Mouse (Mus musculus): ENCODE results near the gene Inf2. TPM values are rescaled to one million over a fixed set of nuclear protein-coding genes. Genes with fewer than 3 reads are reported as not detected.

Gene Inf2
- polyA plus RNA-seq, 2 experiments, result 6.9 to 27.5 TPM

DNA sequence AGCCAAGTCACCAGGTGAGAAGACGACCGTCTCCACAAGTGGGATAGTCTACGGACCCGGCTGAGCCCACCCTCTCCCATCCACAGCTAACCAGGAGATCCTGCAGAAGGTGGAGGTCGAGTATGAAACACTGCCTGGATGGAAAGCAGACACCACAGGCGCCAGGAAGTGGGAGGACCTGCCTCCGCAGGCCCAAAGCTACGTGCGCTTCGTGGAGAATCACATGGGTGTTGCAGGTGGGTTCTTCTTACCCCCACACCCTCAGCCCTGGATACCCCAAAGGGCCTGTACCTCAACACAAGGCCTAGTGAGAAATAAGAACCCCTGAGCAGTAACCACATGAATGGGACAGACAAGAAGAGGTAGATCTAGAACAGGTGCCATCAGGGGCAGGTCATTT lies 50.9 kb downstream of the Inf2 start:
- Histone ChIP-seq H3K27ac (replicated peaks; ENCODE audit: low read depth, low read length) (no peak overlapping the region), H3K9ac (ENCODE audit: low read depth, low read length, severe bottlenecking) (no peak overlapping the region), H3K4me2 (replicated peaks; ENCODE audit: low read depth, low read length, severe bottlenecking) (no peak overlapping the region), H3K27me3 (ENCODE audit: control insufficient read depth, insufficient read depth, low read length) (no peaks in the 10 kb centered on the region), H3K9me3 (ENCODE audit: control insufficient read depth, low read length) (no peaks in the 10 kb centered on the region), H3K4me1 (ENCODE audit: control insufficient read depth, insufficient read depth, low read length) (no peaks in the 10 kb centered on the region), H3K36me3 (ENCODE audit: control insufficient read depth, insufficient read depth, low read length) (no peaks in the 10 kb centered on the region), H3K4me3 (replicated peaks; ENCODE audit: low read length) (no peak overlapping the region)
- no peak for ATAC-seq (ENCODE audit: low FRiP score, low read depth)
- WGBS, result 81% methylated on average over 10 of the region's 10 CpGs
- no peak for DNase-seq (ENCODE audit: low spot score)
- TF ChIP-seq POLR2A (IDR thresholded peaks at IDR 0.05; ENCODE audit: borderline replicate concordance, extremely low read depth, insufficient read depth, insufficient read length), result no peak

DNA sequence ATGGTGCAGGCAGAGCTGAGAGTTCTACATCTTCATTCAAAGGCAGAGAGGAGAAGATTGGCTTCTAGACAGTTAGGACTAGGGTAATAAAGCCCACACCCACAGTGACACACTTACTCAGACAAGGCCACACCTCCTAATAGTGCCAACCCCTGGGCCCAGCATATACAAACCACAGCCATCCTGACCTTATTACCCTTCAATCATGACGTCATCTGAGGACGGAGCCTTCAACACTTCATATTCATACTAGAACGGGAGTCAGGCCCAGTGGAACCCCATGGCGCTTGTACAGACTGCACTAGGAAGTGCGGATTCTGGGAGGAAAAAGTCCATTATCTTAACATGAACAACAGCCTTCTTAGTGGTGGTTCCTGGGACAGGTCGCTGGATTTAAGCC lies 54.5 kb downstream of the Inf2 start:
- no peak for DNase-seq (ENCODE audit: low spot score)
- no peak overlapping the region for H3K4me2 ChIP-seq (replicated peaks; ENCODE audit: low read depth, low read length, severe bottlenecking)
- no peaks in the 10 kb centered on the region for H3K27me3 ChIP-seq (ENCODE audit: control insufficient read depth, insufficient read depth, low read length)
- no peak overlapping the region for H3K4me3 ChIP-seq (replicated peaks; ENCODE audit: low read length)
- no peaks in the 10 kb centered on the region for H3K9me3 ChIP-seq (ENCODE audit: control insufficient read depth, low read length)
- H3K27ac ChIP-seq (replicated peaks; ENCODE audit: low read depth, low read length), result no peak overlapping the region
- ATAC-seq (ENCODE audit: low FRiP score, low read depth), result no peak
- WGBS, result 94% methylated on average over 6 of the region's 6 CpGs
- TF ChIP-seq POLR2A (IDR thresholded peaks at IDR 0.05; ENCODE audit: borderline replicate concordance, extremely low read depth, insufficient read depth, insufficient read length), result no peak
- peaks cover 13% of the 10 kb centered on the region; the same call in 1 of the 2 replicates for H3K4me1 ChIP-seq (ENCODE audit: control insufficient read depth, insufficient read depth, low read length)
- H3K9ac ChIP-seq (ENCODE audit: low read depth, low read length, severe bottlenecking), result no peak overlapping the region
- peaks cover 7% of the 10 kb centered on the region for H3K36me3 ChIP-seq (ENCODE audit: control insufficient read depth, insufficient read depth, low read length)

DNA sequence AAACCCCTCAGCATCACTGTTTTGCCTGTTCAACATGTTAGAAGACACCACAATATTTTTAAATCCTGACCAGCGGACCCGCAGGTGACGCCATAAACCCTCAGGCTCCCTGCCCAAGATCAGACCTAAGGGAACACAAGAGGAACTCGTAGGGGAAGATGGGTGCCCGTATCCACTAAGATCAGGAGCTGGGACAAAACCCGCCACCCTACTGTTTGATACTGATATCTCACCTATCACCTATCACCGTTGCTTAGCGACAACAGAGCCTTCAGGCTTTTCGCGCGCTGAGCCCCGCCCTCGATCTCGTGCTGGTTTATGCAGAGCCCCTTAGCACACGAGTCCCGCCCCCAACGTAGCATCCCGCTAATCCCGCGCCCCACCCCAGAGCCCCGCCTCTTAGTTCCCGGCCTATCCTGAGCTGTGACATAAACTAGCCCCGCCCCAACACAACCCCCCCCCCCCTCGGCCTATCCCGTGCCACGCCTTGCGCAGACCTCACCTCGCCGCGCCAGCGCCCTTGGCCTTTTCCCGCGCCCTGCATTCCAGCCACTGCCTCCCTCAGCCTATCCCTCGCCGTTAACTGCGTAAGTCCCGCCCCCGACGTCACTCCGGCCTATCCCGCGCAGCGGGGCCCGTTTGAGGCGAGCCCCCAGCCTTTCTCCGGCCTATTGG lies 55.7 kb downstream of the Inf2 start, which contains the start of gene Siva1:
TSS of gene Siva1 (plus strand) at position 500 of the 675 bp plus-strand sequence.
- Histone ChIP-seq H3K36me3 (ENCODE audit: control insufficient read depth, insufficient read depth, low read length) (peaks cover 19% of the 10 kb centered on the region), H3K27ac (replicated peaks; ENCODE audit: low read depth, low read length) (peak within 1 kb of the TSS; percentile 88), H3K27me3 (ENCODE audit: control insufficient read depth, insufficient read depth, low read length) (no peaks in the 10 kb centered on the region), H3K9ac (ENCODE audit: low read depth, low read length, severe bottlenecking) (peak within 1 kb of the TSS; percentile 80), H3K4me3 (replicated peaks; ENCODE audit: low read length) (peak within 1 kb of the TSS; percentile 81), H3K4me1 (ENCODE audit: control insufficient read depth, insufficient read depth, low read length) (peaks cover 13% of the 10 kb centered on the region; the same call in 1 of the 2 replicates), H3K4me2 (replicated peaks; ENCODE audit: low read depth, low read length, severe bottlenecking) (peak within 1 kb of the TSS; percentile 88), H3K9me3 (ENCODE audit: control insufficient read depth, low read length) (no peaks in the 10 kb centered on the region)
- ATAC-seq (ENCODE audit: low FRiP score, low read depth) (peak; percentile 97), DNase-seq (ENCODE audit: low spot score) (peak; percentile 98)
- WGBS, result under 1% methylated on average over 44 of the region's 46 CpGs
- no peak for TF ChIP-seq POLR2A (IDR thresholded peaks at IDR 0.05; ENCODE audit: borderline replicate concordance, extremely low read depth, insufficient read depth, insufficient read length)

DNA sequence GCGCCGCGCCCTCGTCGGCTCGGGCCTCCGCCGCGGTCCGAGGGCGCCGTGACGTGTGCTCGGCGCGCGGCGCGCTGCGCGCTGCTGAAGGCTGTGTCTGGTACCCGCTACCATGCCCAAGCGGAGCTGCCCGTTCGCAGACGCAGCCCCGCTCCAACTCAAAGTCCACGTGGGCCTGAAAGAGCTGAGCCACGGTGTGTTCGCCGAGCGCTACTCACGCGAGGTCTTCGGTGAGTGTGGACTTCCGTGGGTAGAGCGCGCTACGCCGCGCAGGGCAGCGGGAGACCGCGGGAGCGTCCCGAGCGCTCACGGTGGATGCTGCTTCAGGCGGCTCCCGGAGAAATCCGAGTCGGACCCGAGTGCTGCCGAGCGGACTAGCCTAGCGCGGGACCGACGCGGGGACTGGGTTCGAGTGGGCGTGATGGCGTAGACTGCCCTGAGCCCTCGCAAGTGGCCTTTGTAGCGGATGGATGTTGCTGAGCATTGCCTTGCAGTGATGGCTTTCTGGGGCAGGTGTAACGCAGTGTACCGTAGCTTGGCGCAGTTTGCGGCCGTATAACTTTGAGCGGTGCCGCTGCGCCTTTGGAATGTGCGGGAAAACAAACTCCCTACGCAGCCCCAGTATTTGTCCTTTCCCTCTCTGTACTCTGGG lies 56.4 kb downstream of the Inf2 start:
- Histone ChIP-seq H3K36me3 (ENCODE audit: control insufficient read depth, insufficient read depth, low read length) (peaks cover 26% of the 10 kb centered on the region), H3K4me2 (replicated peaks; ENCODE audit: low read depth, low read length, severe bottlenecking) (peak overlapping the region; percentile 88), H3K27ac (replicated peaks; ENCODE audit: low read depth, low read length) (peak overlapping the region; percentile 88), H3K9me3 (ENCODE audit: control insufficient read depth, low read length) (no peaks in the 10 kb centered on the region), H3K27me3 (ENCODE audit: control insufficient read depth, insufficient read depth, low read length) (no peaks in the 10 kb centered on the region), H3K4me3 (replicated peaks; ENCODE audit: low read length) (peak overlapping the region; percentile 81), H3K9ac (ENCODE audit: low read depth, low read length, severe bottlenecking) (peak overlapping the region; percentile 80), H3K4me1 (ENCODE audit: control insufficient read depth, insufficient read depth, low read length) (peaks cover 13% of the 10 kb centered on the region; the same call in 1 of the 2 replicates)
- TF ChIP-seq POLR2A (IDR thresholded peaks at IDR 0.05; ENCODE audit: borderline replicate concordance, extremely low read depth, insufficient read depth, insufficient read length), result peak; percentile 95
- no peak for DNase-seq (ENCODE audit: low spot score)
- peak; percentile 38; the same call in 1 of the 2 replicates for ATAC-seq (ENCODE audit: low FRiP score, low read depth)
- under 1% methylated on average over 72 of the region's 75 CpGs for WGBS

DNA sequence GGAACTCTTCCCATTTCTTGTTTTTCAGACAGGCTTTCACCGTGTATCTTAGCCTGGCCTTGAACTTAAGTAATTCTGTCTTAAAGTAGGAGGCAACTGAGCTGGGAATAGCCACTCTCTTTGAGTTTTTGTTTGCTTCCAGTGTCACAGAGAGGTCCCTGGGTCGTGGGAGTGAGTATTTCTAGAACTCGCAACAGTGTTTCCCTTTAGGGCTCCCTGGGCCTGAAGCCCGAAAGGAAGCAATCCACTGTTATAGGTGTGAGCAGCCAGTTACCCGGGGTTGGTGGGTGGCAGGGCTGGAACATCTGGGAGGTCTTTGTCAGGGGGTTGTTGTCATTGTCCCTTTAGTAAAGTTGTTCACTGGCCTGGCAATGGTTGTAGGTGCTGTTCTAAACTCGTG lies 57.6 kb downstream of the Inf2 start:
- ATAC-seq (ENCODE audit: low FRiP score, low read depth) (no peak), DNase-seq (ENCODE audit: low spot score) (no peak)
- peak overlapping the region; percentile 88 for H3K4me2 ChIP-seq (replicated peaks; ENCODE audit: low read depth, low read length, severe bottlenecking)
- TF ChIP-seq POLR2A (IDR thresholded peaks at IDR 0.05; ENCODE audit: borderline replicate concordance, extremely low read depth, insufficient read depth, insufficient read length), result no peak
- no peaks in the 10 kb centered on the region for H3K27me3 ChIP-seq (ENCODE audit: control insufficient read depth, insufficient read depth, low read length)
- no peaks in the 10 kb centered on the region for H3K9me3 ChIP-seq (ENCODE audit: control insufficient read depth, low read length)
- H3K36me3 ChIP-seq (ENCODE audit: control insufficient read depth, insufficient read depth, low read length), result peaks cover 38% of the 10 kb centered on the region
- H3K9ac ChIP-seq (ENCODE audit: low read depth, low read length, severe bottlenecking), result peak overlapping the region; percentile 80
- H3K4me3 ChIP-seq (replicated peaks; ENCODE audit: low read length), result peak overlapping the region; percentile 81
- H3K4me1 ChIP-seq (ENCODE audit: control insufficient read depth, insufficient read depth, low read length), result peaks cover 13% of the 10 kb centered on the region; the same call in 1 of the 2 replicates
- no peak overlapping the region for H3K27ac ChIP-seq (replicated peaks; ENCODE audit: low read depth, low read length)
- WGBS, result 47% methylated on average over 6 of the region's 6 CpGs
